Mouse (Mus musculus): Measurements from ENCODE around the gene 4930539E08Rik.

4930539E08Rik gene

GRCm38 (mm10) chr17:28863926-28864325 lies 51.2 kb downstream of the 4930539E08Rik start:
- DNase-seq (ENCODE audit: extremely low read depth, low read depth): no peak

GRCm38 (mm10) chr17:28858205-28858604 lies 56.9 kb downstream of the 4930539E08Rik start, which contains the start of gene Pnpla1:
TSS of gene Pnpla1 (plus strand) at chr17:28858411.
- no peak for DNase-seq (ENCODE audit: extremely low read depth, low read depth)

GRCm38 (mm10) chr17:28856030-28856429 lies 59.1 kb downstream of the 4930539E08Rik start:
- DNase-seq (ENCODE audit: extremely low read depth, low read depth): no peak

GRCm38 (mm10) chr17:28855166-28855885 lies 59.8 kb downstream of the 4930539E08Rik start:
- DNase-seq (ENCODE audit: extremely low read depth, low read depth): peak; percentile 49

- DNase-seq (ENCODE audit: extremely low read depth, low read depth): no peak
Observed at GRCm38 (mm10) chr17:28854377-28854776, 60.7 kb downstream of the 4930539E08Rik start.

- DNase-seq (ENCODE audit: extremely low read depth, low read depth): no peak
Observed at GRCm38 (mm10) chr17:28850511-28850910, 64.6 kb downstream of the 4930539E08Rik start.

GRCm38 (mm10) chr17:28846974-28847617 lies 68.0 kb downstream of the 4930539E08Rik start:
- peak; percentile 31 for DNase-seq (ENCODE audit: extremely low read depth, low read depth)
